Mouse (Mus musculus): ENCODE measurements around the gene Efnb3. TPM values are rescaled to one million over a fixed set of nuclear protein-coding genes. Genes with fewer than 3 reads are reported as not detected.

The Efnb3 gene
- polyA plus RNA-seq, 1 experiment from 2014 or later = 8.8 TPM

- Histone ChIP-seq H3K4me3 (peak overlapping the region; percentile 63), H3K27ac (no peak overlapping the region), H3K27me3 (no peaks in the 10 kb centered on the region; the same call in 1 of the 2 replicates), H3K9me3 (no peaks in the 10 kb centered on the region), H3K4me2 (peak overlapping the region; percentile 99), H3K36me3 (peaks cover 21% of the 10 kb centered on the region), H3K4me1 (peaks cover 29% of the 10 kb centered on the region), H3K9ac (peak overlapping the region; percentile 74; the same call in 1 of the 2 replicates)
- 13% methylated on average over 5 of the region's 5 CpGs for WGBS
- ATAC-seq (ENCODE audit: borderline replicate concordance, extremely low read depth, low FRiP score, low TSS enrichment) = no peak
Measured at GRCm38 (mm10) chr11:69559183-69559582, 822 bp downstream of the Efnb3 start.

GRCm38 (mm10) chr11:69558756-69559155, 1.2 kb downstream of the Efnb3 start:
- ATAC-seq (ENCODE audit: borderline replicate concordance, extremely low read depth, low FRiP score, low TSS enrichment) = no peak
- no peaks in the 10 kb centered on the region; the same call in 1 of the 2 replicates for H3K27me3 ChIP-seq
- H3K9ac ChIP-seq = 0 out of 2 replicates have a peak overlapping the region, but pooled peaks have one; percentile 8
- peaks cover 29% of the 10 kb centered on the region for H3K4me1 ChIP-seq
- no peaks in the 10 kb centered on the region for H3K9me3 ChIP-seq
- peak overlapping the region; percentile 99 for H3K4me2 ChIP-seq
- no peak overlapping the region for H3K27ac ChIP-seq
- H3K36me3 ChIP-seq = peaks cover 19% of the 10 kb centered on the region
- WGBS = 21% methylated on average over 6 of the region's 6 CpGs
- peak overlapping the region; percentile 63 for H3K4me3 ChIP-seq

- peaks cover 29% of the 10 kb centered on the region for H3K4me1 ChIP-seq
- no peak overlapping the region for H3K9ac ChIP-seq
- no peak for ATAC-seq (ENCODE audit: borderline replicate concordance, extremely low read depth, low FRiP score, low TSS enrichment)
- WGBS = 36% methylated on average over 14 of the region's 14 CpGs
- no peaks in the 10 kb centered on the region for H3K9me3 ChIP-seq
- no peak overlapping the region for H3K4me3 ChIP-seq
- no peak overlapping the region for H3K27ac ChIP-seq
- H3K4me2 ChIP-seq = no peak overlapping the region
- H3K36me3 ChIP-seq = peaks cover 13% of the 10 kb centered on the region
- H3K27me3 ChIP-seq = no peaks in the 10 kb centered on the region; the same call in 1 of the 2 replicates
Measured at GRCm38 (mm10) chr11:69557381-69557958, 2.5 kb downstream of the Efnb3 start.

GRCm38 (mm10) chr11:69554539-69555140, 5.4 kb downstream of the Efnb3 start:
- no peak overlapping the region for H3K4me3 ChIP-seq
- ATAC-seq (ENCODE audit: borderline replicate concordance, extremely low read depth, low FRiP score, low TSS enrichment) = no peak
- H3K4me1 ChIP-seq = peaks cover 11% of the 10 kb centered on the region

GRCm38 (mm10) chr11:69553341-69553721, 6.7 kb downstream of the Efnb3 start:
- no peaks in the 10 kb centered on the region for H3K36me3 ChIP-seq
- H3K27ac ChIP-seq = no peak overlapping the region
- no peak overlapping the region for H3K4me2 ChIP-seq
- 18% methylated on average over 2 of the region's 2 CpGs for WGBS
- peaks cover 11% of the 10 kb centered on the region for H3K27me3 ChIP-seq
- no peak for ATAC-seq (ENCODE audit: borderline replicate concordance, extremely low read depth, low FRiP score, low TSS enrichment)
- H3K9me3 ChIP-seq = no peaks in the 10 kb centered on the region
- no peak overlapping the region for H3K4me3 ChIP-seq
- H3K9ac ChIP-seq = no peak overlapping the region
- no peaks in the 10 kb centered on the region for H3K4me1 ChIP-seq

More at GRCm38 (mm10) chr11:69554539-69555140, 5.4 kb downstream of the Efnb3 start:
- Histone ChIP-seq H3K27ac (no peak overlapping the region), H3K4me2 (no peak overlapping the region), H3K36me3 (no peaks in the 10 kb centered on the region), H3K9ac (no peak overlapping the region), H3K9me3 (no peaks in the 10 kb centered on the region), H3K27me3 (peaks cover 7% of the 10 kb centered on the region)
- WGBS = 66% methylated on average over 5 of the region's 5 CpGs

GRCm38 (mm10) chr11:69552622-69553340, 7.2 kb downstream of the Efnb3 start:
- Histone ChIP-seq H3K4me1 (no peaks in the 10 kb centered on the region), H3K4me3 (no peak overlapping the region)

GRCm38 (mm10) chr11:69551310-69551709, 8.7 kb downstream of the Efnb3 start:
- Histone ChIP-seq H3K27me3 (peaks cover 11% of the 10 kb centered on the region), H3K4me2 (no peak overlapping the region), H3K9me3 (no peaks in the 10 kb centered on the region), H3K27ac (no peak overlapping the region), H3K9ac (no peak overlapping the region), H3K4me3 (no peak overlapping the region), H3K4me1 (peaks cover 8% of the 10 kb centered on the region), H3K36me3 (no peaks in the 10 kb centered on the region)
- 68% methylated on average over 4 of the region's 4 CpGs for WGBS
- ATAC-seq (ENCODE audit: borderline replicate concordance, extremely low read depth, low FRiP score, low TSS enrichment) = no peak

More at GRCm38 (mm10) chr11:69552622-69553340, 7.2 kb downstream of the Efnb3 start:
- H3K36me3 ChIP-seq = no peaks in the 10 kb centered on the region
- no peak for ATAC-seq (ENCODE audit: borderline replicate concordance, extremely low read depth, low FRiP score, low TSS enrichment)
- no peak overlapping the region for H3K4me2 ChIP-seq
- peaks cover 11% of the 10 kb centered on the region for H3K27me3 ChIP-seq
- H3K9me3 ChIP-seq = no peaks in the 10 kb centered on the region
- H3K9ac ChIP-seq = no peak overlapping the region
- WGBS = 24% methylated on average over 14 of the region's 14 CpGs
- no peak overlapping the region for H3K27ac ChIP-seq

GRCm38 (mm10) chr11:69549060-69549656, 10.8 kb downstream of the Efnb3 start, which contains the start of gene Dnah2:
TSS of gene Dnah2 (minus strand) at chr11:69549110.
- no peak for ATAC-seq (ENCODE audit: borderline replicate concordance, extremely low read depth, low FRiP score, low TSS enrichment)
- Histone ChIP-seq H3K36me3 (no peaks in the 10 kb centered on the region), H3K27me3 (peaks cover 11% of the 10 kb centered on the region), H3K9me3 (no peaks in the 10 kb centered on the region), H3K4me2 (no peak within 1 kb of the TSS), H3K4me3 (no peak within 1 kb of the TSS), H3K4me1 (peaks cover 11% of the 10 kb centered on the region), H3K9ac (no peak within 1 kb of the TSS), H3K27ac (no peak within 1 kb of the TSS)
- WGBS = 29% methylated on average over 12 of the region's 12 CpGs

GRCm38 (mm10) chr11:69547071-69547470, 12.9 kb downstream of the Efnb3 start:
- no peaks in the 10 kb centered on the region for H3K9me3 ChIP-seq
- 3% methylated on average over 15 of the region's 15 CpGs for WGBS
- ATAC-seq (ENCODE audit: borderline replicate concordance, extremely low read depth, low FRiP score, low TSS enrichment) = peak; percentile 40; the same call in 1 of the 2 replicates

GRCm38 (mm10) chr11:69546423-69547053, 13.5 kb downstream of the Efnb3 start:
- Histone ChIP-seq H3K4me2 (peak overlapping the region; percentile 93), H3K27me3 (peaks cover 11% of the 10 kb centered on the region; the same call in 1 of the 2 replicates), H3K4me3 (peak overlapping the region; percentile 55), H3K9me3 (no peaks in the 10 kb centered on the region), H3K36me3 (no peaks in the 10 kb centered on the region), H3K4me1 (peaks cover 11% of the 10 kb centered on the region), H3K27ac (peak overlapping the region; percentile 88), H3K9ac (peak overlapping the region; percentile 51)
- under 1% methylated on average over 44 of the region's 44 CpGs for WGBS
- ATAC-seq (ENCODE audit: borderline replicate concordance, extremely low read depth, low FRiP score, low TSS enrichment) = peak; percentile 72

More at GRCm38 (mm10) chr11:69547071-69547470, 12.9 kb downstream of the Efnb3 start:
- Histone ChIP-seq H3K9ac (peak overlapping the region; percentile 51), H3K4me2 (peak overlapping the region; percentile 93), H3K27ac (peak overlapping the region; percentile 88), H3K4me1 (peaks cover 11% of the 10 kb centered on the region), H3K27me3 (peaks cover 11% of the 10 kb centered on the region), H3K4me3 (peak overlapping the region; percentile 55), H3K36me3 (no peaks in the 10 kb centered on the region)

- Histone ChIP-seq H3K27me3 (peaks cover 11% of the 10 kb centered on the region; the same call in 1 of the 2 replicates), H3K27ac (peak overlapping the region; percentile 88), H3K4me3 (peak overlapping the region; percentile 55), H3K9me3 (no peaks in the 10 kb centered on the region), H3K9ac (peak overlapping the region; percentile 51), H3K36me3 (no peaks in the 10 kb centered on the region), H3K4me1 (peaks cover 11% of the 10 kb centered on the region), H3K4me2 (peak overlapping the region; percentile 93)
- ATAC-seq (ENCODE audit: borderline replicate concordance, extremely low read depth, low FRiP score, low TSS enrichment) = no peak
- 12% methylated on average over 7 of the region's 7 CpGs for WGBS
Measured at GRCm38 (mm10) chr11:69545957-69546356, 14.0 kb downstream of the Efnb3 start.
